Mouse (Mus musculus): ENCODE measurements around the gene Mfsd2a. TPM values are rescaled to one million over a fixed set of nuclear protein-coding genes. Genes with fewer than 3 reads are reported as not detected.

Gene Mfsd2a
- polyA plus RNA-seq, 1 experiment from 2014 or later = 2.4 TPM

Other genes with a start within 250 kb of the Mfsd2a start
- gene Ppt1, start 124.9 kb downstream of the Mfsd2a start, polyA plus RNA-seq (2015; fragmentation: Nextera tagmentation; extraction: Ambion mirVana) = 118 and 131 TPM in 2 replicates
- 91.9 and 106 TPM in 2 replicates for gene Cap1, start 75.1 kb downstream of the Mfsd2a start, polyA plus RNA-seq (2015; fragmentation: Nextera tagmentation; extraction: Ambion mirVana)
- 1.2 and 1.6 TPM in 2 replicates for gene Mycl, start 34.5 kb upstream of the Mfsd2a start, polyA plus RNA-seq (2015; fragmentation: Nextera tagmentation; extraction: Ambion mirVana)
- 16.4 and 18.6 TPM in 2 replicates for gene Trit1, start 55.4 kb upstream of the Mfsd2a start, polyA plus RNA-seq (2015; fragmentation: Nextera tagmentation; extraction: Ambion mirVana)
- 0.12 and 0.17 TPM in 2 replicates for gene Bmp8b, start 144.0 kb upstream of the Mfsd2a start, polyA plus RNA-seq (2015; fragmentation: Nextera tagmentation; extraction: Ambion mirVana)
- gene Oxct2b, start 155.1 kb upstream of the Mfsd2a start, polyA plus RNA-seq (2015; fragmentation: Nextera tagmentation; extraction: Ambion mirVana) = 0.09 TPM in 1 of 2 replicates, not detected in the other
- gene Ppie, start 178.8 kb upstream of the Mfsd2a start, polyA plus RNA-seq (2015; fragmentation: Nextera tagmentation; extraction: Ambion mirVana) = 92.1 and 105 TPM in 2 replicates
- 0.30 and 0.41 TPM in 2 replicates for gene Hpcal4, start 222.0 kb upstream of the Mfsd2a start, polyA plus RNA-seq (2015; fragmentation: Nextera tagmentation; extraction: Ambion mirVana)
- gene Nt5c1a, start 240.3 kb upstream of the Mfsd2a start, polyA plus RNA-seq (2015; fragmentation: Nextera tagmentation; extraction: Ambion mirVana) = not detected in 2 replicates

Data from thymus, postnatal 0 days (tissue).